Mouse (Mus musculus) E14TG2a.4 (cell line): Measurements from ENCODE around the gene Agap3.

Experiments used
- CTCF ChIP-seq: conservative IDR thresholded peaks from 2 replicates; pipeline ENCODE4 v1.5.1; 2014; ENCODE audit warnings: low read length
- NANOG ChIP-seq: IDR thresholded peaks from 2 replicates; pipeline ENCODE4 v1.6.1; 2014; ENCODE audit warnings: borderline replicate concordance, low read length, mixed read lengths
- POU5F1 ChIP-seq: IDR thresholded peaks from 2 replicates; pipeline ENCODE4 v1.6.1; 2014; ENCODE audit warnings: low read length, borderline replicate concordance

- TF ChIP-seq CTCF (no peak), POU5F1 (no peak), NANOG (no peak)
Measured at GRCm38 (mm10) chr5:24428596-24428995, 23.4 kb upstream of the Agap3 start.
